Mouse (Mus musculus) bone marrow macrophage, adult 2 months (primary cell): ENCODE measurements around the gene 1700025G04Rik.

ENCODE experiments used
- CTCF ChIP-seq: IDR thresholded peaks from 2 replicates; pipeline ENCODE4 v1.5.1; 2012; ENCODE audit warnings: low read depth, mild to moderate bottlenecking, low read length, moderate library complexity
- POLR2A ChIP-seq: IDR thresholded peaks from 2 replicates; pipeline ENCODE4 v1.6.1; 2012; ENCODE audit warnings: mild to moderate bottlenecking, low read depth, low read length, borderline replicate concordance

DNA sequence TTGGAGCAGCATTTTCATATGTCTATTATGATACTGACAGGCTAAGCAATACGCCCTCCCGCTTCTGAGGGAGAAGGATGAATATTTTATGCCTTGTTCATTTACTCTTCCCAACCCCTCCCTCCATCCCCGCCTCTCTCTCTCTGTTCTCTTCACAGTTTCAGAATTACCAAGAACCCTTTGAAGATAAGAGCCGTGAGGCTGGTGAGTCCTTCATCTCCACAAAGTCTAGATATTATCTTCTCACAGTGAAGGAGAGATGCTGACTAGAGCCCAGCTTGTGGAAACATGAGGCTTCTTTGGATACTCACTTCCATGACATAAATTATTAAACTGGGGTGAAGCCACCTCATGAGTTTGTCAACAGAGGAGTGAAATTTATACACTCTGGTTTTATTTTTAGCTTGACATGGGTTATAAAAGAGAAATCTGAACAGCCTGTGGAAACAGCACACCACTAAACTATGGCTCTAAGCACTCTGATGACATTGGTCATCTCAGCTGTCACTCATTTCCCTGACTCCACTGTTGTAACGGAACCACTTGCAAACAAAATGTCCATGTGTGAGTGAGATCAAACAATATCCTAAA lies 116.7 kb downstream of the 1700025G04Rik start:
- TF ChIP-seq CTCF (no peak), POLR2A (no peak)
